Mouse (Mus musculus) erythroblast, adult 5-6 weeks (primary cell): Measurements from ENCODE around the gene Prrg4. TPM values are rescaled to one million over a fixed set of nuclear protein-coding genes. Genes with fewer than 3 reads are reported as not detected.
"Not testable (repeated sequence)": the region's sequence is repeated elsewhere in the genome, so short reads cannot be mapped to it uniquely, and the experiment has no call there.

Experiments used
- ATAC-seq: replicated peaks from 2 replicates; pipeline ENCODE4 v1.8.0; 2016; ENCODE audit warnings: moderate number of reproducible peaks, mild to moderate bottlenecking, moderate TSS enrichment, inconsistent platforms; ENCODE audit not compliant: poor library complexity, low FRiP score, severe bottlenecking
- total RNA-seq, 2 experiments: library from RNA; stranded (forward) in 1 of 2; stranded (reverse) in 1 of 2; fragments of 150-400 nt in 1 of 2; fragments of 200-764, 138-1000 nt in 1 of 2; gene quantifications; 2 replicates each; pipeline versions ENCODE4 v1.2.3 to v1.2.4; 2015 to 2017; ENCODE audit warnings: low replicate concordance in 2 of 2

The Prrg4 gene
- total RNA-seq, 2 experiments from 2014 or later = not detected

DNA sequence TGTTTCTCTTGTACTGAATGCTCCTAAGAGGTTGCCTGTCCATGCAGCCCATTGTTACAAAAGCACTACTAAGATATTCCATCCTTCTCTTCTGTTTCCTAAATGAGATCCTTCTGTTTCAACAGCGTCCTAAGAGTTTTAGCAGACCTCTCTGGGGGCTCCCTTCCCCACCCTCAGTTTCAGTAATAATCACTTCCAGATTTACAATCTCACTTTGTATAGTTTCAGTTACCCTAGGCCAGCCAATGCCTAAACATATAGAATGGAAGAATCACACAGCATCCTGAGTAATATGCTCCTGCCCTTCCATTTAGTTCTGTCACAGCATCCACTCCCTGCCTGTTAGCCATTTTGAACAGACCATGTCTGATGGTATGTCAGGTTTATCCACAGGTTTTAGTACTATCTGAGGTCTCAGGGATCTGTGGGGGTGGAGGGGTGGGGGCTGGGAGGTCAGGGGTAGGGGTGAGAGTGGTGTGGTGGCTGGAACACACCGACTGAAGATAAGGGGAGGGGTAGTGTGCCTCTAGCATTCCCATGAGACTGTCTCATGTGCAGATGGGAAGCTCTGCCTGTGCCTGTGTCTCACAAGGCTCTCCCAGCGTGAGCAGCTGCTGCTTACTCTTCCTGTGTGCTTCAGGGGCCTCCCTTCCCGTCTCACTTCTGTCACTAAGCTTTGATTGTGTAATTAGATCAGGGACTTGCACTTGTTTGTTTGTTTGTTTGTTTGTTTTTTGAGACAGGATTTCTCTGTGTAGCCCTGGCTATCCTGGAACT is 2.9 kb downstream of the Prrg4 start:
- no peak for ATAC-seq

DNA sequence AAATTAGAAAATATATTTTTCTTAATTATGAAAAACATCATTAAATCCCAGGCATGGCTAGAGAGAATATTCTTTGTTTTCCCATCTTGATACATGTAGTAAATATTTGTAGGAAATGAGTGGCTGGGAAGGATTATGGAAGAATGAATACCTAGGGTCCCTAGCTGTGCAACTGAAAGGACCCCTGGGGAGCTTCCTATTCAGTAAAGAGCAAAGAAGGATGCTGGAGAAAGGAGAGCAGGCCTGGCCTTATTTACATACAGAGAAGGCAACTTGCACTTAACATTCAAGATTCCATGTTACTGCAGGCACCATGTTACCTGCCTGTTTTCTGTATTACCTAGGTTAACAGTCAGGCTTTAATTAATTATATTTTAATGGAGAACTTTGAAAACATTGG is 7.1 kb downstream of the Prrg4 start:
- ATAC-seq = no peak

DNA sequence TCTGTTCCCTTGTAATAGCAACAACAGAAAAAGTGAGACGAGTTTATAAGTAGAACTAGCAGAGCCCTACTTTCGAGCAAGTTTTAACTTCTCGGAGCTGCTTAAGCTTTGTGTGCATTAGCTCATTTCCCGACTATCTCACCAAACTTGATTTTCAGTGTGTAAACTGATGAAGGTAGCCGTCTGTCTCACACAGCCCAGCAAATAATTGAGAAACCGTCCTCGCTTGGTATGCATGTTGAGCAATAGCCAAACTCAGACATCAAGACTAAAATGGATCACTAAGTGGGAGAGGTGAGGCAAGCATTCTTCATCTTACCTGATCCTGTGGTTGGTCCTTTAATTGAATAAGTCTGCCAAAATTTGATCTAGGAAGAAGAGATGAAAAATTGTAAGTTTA is 7.9 kb downstream of the Prrg4 start:
- no peak for ATAC-seq

DNA sequence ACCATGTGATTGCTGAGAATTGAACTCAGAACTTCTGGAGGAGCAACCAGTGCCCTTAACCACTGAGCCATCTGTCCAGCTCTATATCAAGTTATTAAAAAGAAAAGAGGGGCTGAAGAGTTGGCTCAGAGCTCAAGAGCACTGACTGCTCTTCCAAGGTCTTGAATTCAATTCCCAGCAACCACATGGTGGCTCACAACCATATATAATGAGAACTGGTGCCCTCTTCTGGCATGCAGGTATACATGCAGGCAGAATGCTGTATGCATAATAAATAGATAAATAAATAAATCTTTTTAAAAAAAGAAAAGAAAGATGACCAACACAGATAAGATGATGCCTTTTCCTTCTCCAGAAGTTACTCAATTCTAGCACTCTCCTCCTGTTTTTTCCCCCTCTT is 8.7 kb downstream of the Prrg4 start:
- ATAC-seq = no peak

DNA sequence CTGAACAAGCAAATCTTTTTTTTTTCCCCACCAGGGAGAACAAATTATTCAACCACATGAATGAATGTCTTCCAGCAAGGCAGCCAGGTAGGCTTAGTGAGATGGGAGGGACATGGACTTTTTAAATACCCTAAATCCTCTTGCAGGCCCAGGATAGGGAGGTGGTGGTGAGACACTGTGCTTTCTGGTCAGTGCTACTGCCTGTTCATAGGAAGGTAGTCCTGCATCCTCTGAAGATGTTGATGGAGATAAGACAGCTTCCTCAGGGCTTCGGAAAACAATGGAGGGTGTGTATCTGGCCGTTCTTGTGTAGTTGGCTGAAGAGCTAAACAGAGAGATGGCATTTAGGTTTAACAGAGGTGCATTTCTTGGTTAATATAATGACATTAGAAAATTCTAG is 17.2 kb downstream of the Prrg4 start:
- no peak for ATAC-seq

DNA sequence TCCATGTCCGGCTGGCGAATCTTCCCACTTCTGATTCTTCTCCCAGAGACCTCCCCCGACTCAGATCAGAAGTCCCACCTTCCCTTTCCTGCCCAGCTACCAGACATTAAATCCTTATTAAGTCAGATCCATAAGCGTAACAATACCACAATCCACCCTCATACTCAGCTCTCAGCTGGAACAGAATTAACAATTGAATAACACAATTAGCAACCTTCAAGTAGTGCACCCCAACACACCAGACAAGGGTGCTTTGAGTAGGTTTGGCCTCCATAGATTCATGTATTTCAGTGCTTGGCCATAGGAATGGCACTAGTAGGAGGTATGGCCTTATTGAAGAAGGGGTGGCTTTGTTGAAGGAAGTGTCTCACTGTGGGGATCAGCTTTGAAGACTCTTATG is 23.5 kb downstream of the Prrg4 start:
- no peak for ATAC-seq

DNA sequence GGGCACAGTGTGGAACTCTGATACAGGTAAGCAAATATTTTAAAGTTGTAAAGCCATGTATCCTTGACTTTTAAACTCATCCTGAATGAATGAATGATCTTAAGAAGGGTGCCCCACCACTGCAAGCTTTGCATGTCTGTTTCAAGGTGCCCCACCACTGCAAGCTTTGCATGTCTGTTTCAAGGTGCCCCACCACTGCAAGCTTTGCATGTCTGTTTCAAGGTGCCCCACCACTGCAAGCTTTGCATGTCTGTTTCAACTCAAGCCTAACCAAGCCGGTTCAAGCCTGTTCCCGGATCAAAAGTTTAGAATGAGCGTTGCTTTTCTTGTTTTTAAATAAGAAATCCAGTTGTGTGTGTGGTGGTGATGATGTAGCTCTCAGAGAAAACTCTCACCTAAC is 30.9 kb downstream of the Prrg4 start:
- ATAC-seq = not testable (repeated sequence)

DNA sequence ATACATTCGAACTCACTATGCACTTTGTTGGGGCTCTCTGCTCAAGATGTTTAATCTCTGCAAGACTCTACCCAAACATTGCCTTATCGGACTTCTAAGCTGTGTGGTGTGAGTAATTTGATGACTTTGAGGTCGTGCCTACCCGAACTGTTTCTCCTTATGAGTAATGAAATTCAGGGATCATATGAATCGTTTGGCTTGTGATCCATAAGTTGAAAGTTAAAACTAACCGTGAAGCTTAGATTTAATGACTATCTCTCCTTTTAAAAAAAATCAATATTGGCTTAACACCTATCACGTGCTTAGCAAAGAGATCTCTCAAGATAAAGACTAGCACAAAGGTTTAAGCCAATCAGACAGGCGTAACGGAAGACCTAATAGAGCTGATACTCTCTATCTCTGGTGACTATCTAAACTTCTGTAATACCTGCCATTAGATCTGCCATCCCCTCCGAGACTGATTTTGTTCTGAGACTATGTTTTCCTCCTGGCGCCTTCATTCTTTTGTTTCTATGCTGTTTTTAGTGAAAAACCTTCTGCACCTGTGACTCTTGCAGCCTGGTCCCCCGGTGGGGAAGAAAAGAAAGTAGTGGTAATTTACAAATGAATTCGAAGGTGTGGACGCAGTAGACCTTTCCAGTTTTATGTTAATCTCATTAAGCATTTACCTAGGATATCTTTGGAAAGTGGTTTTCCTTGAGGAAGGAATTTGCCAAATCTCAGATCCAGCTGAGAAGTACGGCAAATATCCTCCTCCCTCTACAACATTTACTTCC is 31.9 kb downstream of the Prrg4 start:
- ATAC-seq = no peak

DNA sequence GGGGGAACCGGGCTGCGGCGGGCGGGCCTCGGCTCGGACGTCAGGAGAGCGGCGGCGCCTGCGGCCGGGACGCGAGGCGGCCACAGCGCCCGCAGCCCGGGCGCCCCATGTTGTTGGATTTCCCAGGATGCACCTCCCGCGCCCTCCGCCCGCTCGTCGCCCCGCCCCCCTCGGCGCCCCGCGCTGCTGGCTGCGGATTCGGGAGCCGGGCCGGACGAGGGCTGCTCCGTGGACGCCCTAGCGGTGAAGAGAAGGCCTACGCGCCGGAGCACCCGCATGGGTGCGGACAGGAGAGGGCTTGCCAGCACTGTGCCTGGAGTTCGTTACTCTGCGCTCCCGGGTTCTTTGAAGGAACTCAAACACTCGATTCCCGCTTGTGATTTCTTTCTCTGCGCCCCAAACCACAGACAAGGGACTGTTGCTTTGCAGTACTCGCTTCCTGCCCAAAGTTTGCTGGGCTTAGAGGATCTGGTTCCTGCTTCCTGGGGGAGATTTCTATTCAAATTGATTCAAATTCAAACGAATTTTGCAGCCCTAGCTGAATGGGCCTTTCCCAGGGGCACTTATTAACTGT is 32.7 kb downstream of the Prrg4 start:
- ATAC-seq = peak; percentile 95

DNA sequence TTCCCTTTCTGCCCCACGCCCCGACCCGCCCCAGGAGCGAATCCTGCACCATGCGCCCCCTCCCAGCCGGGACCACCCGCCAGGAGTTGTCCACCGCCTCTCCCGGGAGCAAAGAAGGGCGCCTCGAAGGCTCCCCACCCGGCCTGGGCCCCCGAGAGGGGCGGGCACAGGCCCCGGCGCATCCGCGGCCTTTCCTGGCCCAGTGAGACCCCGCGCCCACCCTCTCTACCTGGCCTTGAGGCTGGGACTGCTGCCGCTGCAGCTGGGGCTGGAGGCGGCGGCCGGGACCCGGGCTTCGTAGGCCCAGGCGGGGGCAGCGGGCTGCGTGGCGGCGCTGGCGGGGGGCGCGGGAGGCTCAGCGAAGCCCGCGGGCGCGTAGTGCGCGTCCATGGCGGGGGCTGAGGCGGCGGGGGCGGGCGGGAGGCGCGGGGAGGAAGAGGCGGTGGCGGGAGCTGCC is 33.3 kb downstream of the Prrg4 start, which contains the start of gene Qser1:
Gene Qser1 (minus strand): TSS at position 390 of the 457 bp plus-strand sequence.
- no peak for ATAC-seq

DNA sequence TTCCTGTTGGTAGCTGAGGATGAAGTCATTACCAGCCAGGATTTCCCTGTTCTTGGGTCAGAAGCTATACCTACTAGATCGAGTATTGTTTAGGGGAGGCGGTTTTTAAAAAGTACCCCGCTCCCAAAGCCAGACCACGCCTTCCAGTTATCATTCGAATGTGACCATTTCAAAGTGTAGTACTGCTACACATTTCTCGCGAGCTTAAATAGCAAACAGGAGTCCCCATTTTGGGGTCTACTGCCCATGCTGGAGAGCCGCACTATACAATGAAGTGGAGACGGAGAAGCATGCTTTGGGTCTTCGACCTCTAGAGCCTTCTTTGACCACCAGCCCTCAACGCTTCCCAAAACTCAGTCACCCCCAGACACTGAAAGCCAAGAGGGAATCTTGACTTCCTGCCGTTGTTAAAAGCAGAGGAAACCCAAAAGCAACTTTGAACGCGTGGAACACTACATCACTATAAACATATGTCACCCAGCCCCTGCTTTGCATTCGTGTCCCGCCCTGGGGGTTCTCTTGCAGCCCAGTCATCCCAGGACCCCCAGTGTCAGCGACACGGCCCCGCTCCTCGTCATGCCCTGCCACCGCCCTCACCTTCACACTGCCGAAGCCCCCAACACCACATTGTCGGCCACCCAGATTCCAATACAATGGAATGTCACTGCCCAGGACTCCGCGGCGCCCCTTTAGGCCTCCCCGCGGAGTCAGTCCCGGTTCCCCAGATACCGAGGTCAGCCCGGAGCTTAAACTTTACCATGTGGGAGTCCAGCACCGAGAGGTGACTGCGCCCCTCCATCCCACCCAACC is 33.9 kb downstream of the Prrg4 start:
- no peak for ATAC-seq

DNA sequence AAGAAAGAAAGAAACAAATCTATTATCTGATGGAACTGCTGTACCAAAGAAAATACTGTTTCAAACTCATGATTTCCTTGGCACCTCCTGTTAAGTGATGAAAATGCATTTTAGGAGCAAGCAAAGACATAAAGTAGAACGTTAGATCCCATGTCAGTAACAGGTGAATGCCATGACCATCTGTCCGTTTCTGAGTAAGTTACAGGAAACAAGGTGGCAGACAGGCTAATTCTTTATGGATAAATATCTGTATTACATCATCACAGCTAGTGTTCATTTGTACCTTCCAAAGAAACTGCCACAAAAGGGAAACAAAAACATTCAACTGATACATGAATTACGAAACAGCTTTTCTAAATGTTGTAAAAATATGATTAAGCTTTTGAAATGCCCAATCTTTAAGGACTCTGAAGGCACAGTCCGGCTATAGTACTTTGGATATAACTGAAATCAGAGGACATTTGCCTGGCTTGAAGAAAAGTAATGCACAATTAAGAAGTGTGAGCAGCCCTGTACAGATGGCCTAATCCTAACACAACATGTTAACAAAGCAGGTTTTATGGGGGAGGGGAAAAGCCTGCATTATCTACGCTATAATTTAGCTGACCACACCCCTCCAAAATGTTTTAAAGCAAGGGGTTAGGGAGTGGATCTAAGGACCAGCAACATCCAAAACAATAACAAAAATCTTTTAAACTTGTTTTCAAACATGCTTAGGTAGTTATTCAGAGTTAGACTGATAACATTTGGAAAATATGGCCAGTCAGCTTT is 35.3 kb downstream of the Prrg4 start:
- ATAC-seq = no peak

DNA sequence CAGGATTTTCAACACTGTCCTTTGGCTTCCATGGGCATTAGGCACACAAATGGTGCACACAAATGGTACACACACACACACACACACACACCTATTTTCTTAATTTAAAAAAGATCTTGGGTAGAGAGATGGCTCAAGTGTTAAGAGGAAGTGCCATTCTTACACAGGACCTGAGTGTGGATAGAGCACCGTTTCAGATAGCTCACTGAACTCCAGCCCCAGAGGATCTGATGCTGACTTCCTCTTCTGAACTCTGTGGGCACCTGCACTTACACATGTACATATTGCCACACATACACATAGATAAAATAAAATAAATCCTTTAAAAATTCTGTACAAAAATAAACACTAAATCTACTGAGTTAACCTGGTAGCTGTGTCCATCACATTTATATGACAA is 44.2 kb downstream of the Prrg4 start:
- ATAC-seq = no peak

Other genes with a start within 250 kb of the Prrg4 start
- gene Tcp11l1, start 137.7 kb downstream of the Prrg4 start, total RNA-seq (2015; ENCODE audit: low replicate concordance) = 2.7 TPM in 1 of 2 replicates, not detected in the other
- gene Tcp11l1, start 137.7 kb downstream of the Prrg4 start, total RNA-seq (2017; ENCODE audit: low replicate concordance) = 1.8 and 3.2 TPM in 2 replicates
- not detected in 2 replicates for gene Pin1rt1, start 133.5 kb downstream of the Prrg4 start, total RNA-seq (2015; ENCODE audit: low replicate concordance)
- gene Pin1rt1, start 133.5 kb downstream of the Prrg4 start, total RNA-seq (2017; ENCODE audit: low replicate concordance) = not detected in 2 replicates
- gene Depdc7, start 107.0 kb downstream of the Prrg4 start, total RNA-seq (2015; ENCODE audit: low replicate concordance) = 1.9 TPM in 1 of 2 replicates, not detected in the other
- 0.17 TPM in 1 of 2 replicates, not detected in the other for gene Depdc7, start 107.0 kb downstream of the Prrg4 start, total RNA-seq (2017; ENCODE audit: low replicate concordance)
- 4.2 and 9.6 TPM in 2 replicates for gene Qser1, start 33.1 kb downstream of the Prrg4 start, total RNA-seq (2015; ENCODE audit: low replicate concordance)
- gene Qser1, start 33.1 kb downstream of the Prrg4 start, total RNA-seq (2017; ENCODE audit: low replicate concordance) = 1.5 and 1.8 TPM in 2 replicates
- 4.8 and 31.3 TPM in 2 replicates for gene Ccdc73, start 17.9 kb upstream of the Prrg4 start, total RNA-seq (2015; ENCODE audit: low replicate concordance)
- 5.7 and 14.6 TPM in 2 replicates for gene Ccdc73, start 17.9 kb upstream of the Prrg4 start, total RNA-seq (2017; ENCODE audit: low replicate concordance)
- 113 and 128 TPM in 2 replicates for gene Eif3m, start 167.2 kb upstream of the Prrg4 start, total RNA-seq (2015; ENCODE audit: low replicate concordance)
- 52.7 and 64.4 TPM in 2 replicates for gene Eif3m, start 167.2 kb upstream of the Prrg4 start, total RNA-seq (2017; ENCODE audit: low replicate concordance)
- gene Gm11060, start 242.1 kb upstream of the Prrg4 start, total RNA-seq (2015; ENCODE audit: low replicate concordance) = not detected in 2 replicates
- gene Gm11060, start 242.1 kb upstream of the Prrg4 start, total RNA-seq (2017; ENCODE audit: low replicate concordance) = not detected in 2 replicates